Mouse (Mus musculus) liver, embryonic 12.5 days (tissue): ENCODE measurements around the gene Ccer2. TPM values are rescaled to one million over a fixed set of nuclear protein-coding genes. Genes with fewer than 3 reads are reported as not detected.

Source experiments
- ATAC-seq: fragments of 200-750 bp; cut with Nextera tagmentation; 2 replicates; pipeline ENCODE4 v1.8.0; 2017; ENCODE audit warnings: moderate number of reproducible peaks, mild to moderate bottlenecking, moderate library complexity
- H3K27ac ChIP-seq: fragments of 300-500 bp; sonication (generic); 2 replicates; pipeline ENCODE4 v1.5.1; 2016; ENCODE audit warnings: mild to moderate bottlenecking
- H3K27me3 ChIP-seq: fragments of 300-500 bp; sonication (generic); replicated peaks from 2 replicates; pipeline ENCODE4 v1.6.1; 2016; ENCODE audit warnings: mild to moderate bottlenecking, moderate library complexity
- H3K36me3 ChIP-seq: fragments of 300-500 bp; sonication (generic); 2 replicates; pipeline ENCODE4 v1.6.1; 2016; ENCODE audit warnings: mild to moderate bottlenecking, moderate library complexity
- H3K4me1 ChIP-seq: fragments of 300-500 bp; sonication (generic); 2 replicates; pipeline ENCODE4 v1.6.1; 2016
- H3K4me2 ChIP-seq: fragments of 300-500 bp; sonication (generic); 2 replicates; pipeline ENCODE4 v1.6.1; 2016; ENCODE audit warnings: mild to moderate bottlenecking, moderate library complexity
- H3K4me3 ChIP-seq: fragments of 300-500 bp; sonication (generic); 2 replicates; pipeline ENCODE4 v1.5.1; 2016; ENCODE audit warnings: mild to moderate bottlenecking, moderate library complexity
- H3K9ac ChIP-seq: fragments of 300-500 bp; sonication (generic); 2 replicates; pipeline ENCODE4 v1.6.1; 2016; ENCODE audit warnings: mild to moderate bottlenecking, moderate library complexity
- H3K9me3 ChIP-seq: fragments of 300-500 bp; sonication (generic); replicated peaks from 2 replicates; pipeline ENCODE4 v1.6.1; 2016; ENCODE audit warnings: mild to moderate bottlenecking, moderate library complexity
- WGBS: fragments of 180-500 bp; shearing (Covaris S2); methylation state at CpG from one replicate; pipeline ENCODE4 v1.1.7; 2016; ENCODE audit not compliant: insufficient replicate concordance; 5-methylcytosine and 5-hydroxymethylcytosine counted together
- polyA plus RNA-seq: library from polyadenylated mRNA; unstranded; fragments of >200 nt; fragmentation: Nextera tagmentation; extraction: Ambion mirVana; gene quantifications from 2 replicates; pipeline ENCODE4 v1.2.1, GENCODE M21; 2016

Gene Ccer2
- polyA plus RNA-seq, 1 experiment from 2014 or later, result not detected

- Histone ChIP-seq H3K4me1 (peaks cover 17% of the 10 kb centered on the region), H3K4me3 (no peak overlapping the region), H3K4me2 (peak overlapping the region; percentile 25; the same call in 1 of the 2 replicates), H3K27me3 (no peaks in the 10 kb centered on the region), H3K27ac (peak overlapping the region; percentile 54), H3K9ac (no peak overlapping the region), H3K9me3 (no peaks in the 10 kb centered on the region), H3K36me3 (peaks cover 24% of the 10 kb centered on the region)
- ATAC-seq, result peak; percentile 75
- WGBS, result 43% methylated on average over 6 of the region's 6 CpGs
Observed at GRCm38 (mm10) chr7:28780067-28780658, 24.2 kb downstream of the Ccer2 start.

- Histone ChIP-seq H3K4me3 (no peak overlapping the region), H3K4me2 (no peak overlapping the region), H3K9ac (no peak overlapping the region), H3K27me3 (no peaks in the 10 kb centered on the region), H3K27ac (peak overlapping the region; percentile 54; the same call in 1 of the 2 replicates), H3K4me1 (peaks cover 17% of the 10 kb centered on the region), H3K36me3 (peaks cover 31% of the 10 kb centered on the region), H3K9me3 (no peaks in the 10 kb centered on the region)
- ATAC-seq, result no peak
- 65% methylated on average over 7 of the region's 7 CpGs for WGBS
Observed at GRCm38 (mm10) chr7:28780857-28781256, 24.9 kb downstream of the Ccer2 start.

- 84% methylated on average over 8 of the region's 8 CpGs for WGBS
- no peak overlapping the region for H3K4me2 ChIP-seq
- no peaks in the 10 kb centered on the region for H3K9me3 ChIP-seq
- H3K4me3 ChIP-seq, result no peak overlapping the region
- no peak for ATAC-seq
- H3K9ac ChIP-seq, result no peak overlapping the region
- peaks cover 17% of the 10 kb centered on the region for H3K4me1 ChIP-seq
- peaks cover 35% of the 10 kb centered on the region for H3K36me3 ChIP-seq
- no peak overlapping the region for H3K27ac ChIP-seq
- H3K27me3 ChIP-seq, result no peaks in the 10 kb centered on the region
Observed at GRCm38 (mm10) chr7:28781261-28781663, 25.3 kb downstream of the Ccer2 start.

GRCm38 (mm10) chr7:28785161-28785560, 29.2 kb downstream of the Ccer2 start:
- Histone ChIP-seq H3K4me3 (no peak overlapping the region), H3K9ac (no peak overlapping the region), H3K27me3 (no peaks in the 10 kb centered on the region), H3K36me3 (peaks cover 36% of the 10 kb centered on the region), H3K27ac (no peak overlapping the region), H3K4me1 (peaks cover 27% of the 10 kb centered on the region), H3K4me2 (no peak overlapping the region), H3K9me3 (no peaks in the 10 kb centered on the region)
- ATAC-seq, result no peak
- WGBS, result 74% methylated on average over 5 of the region's 5 CpGs

GRCm38 (mm10) chr7:28787884-28788283, 31.9 kb downstream of the Ccer2 start:
- 90% methylated on average over 9 of the region's 9 CpGs for WGBS

GRCm38 (mm10) chr7:28788307-28789195, 32.6 kb downstream of the Ccer2 start, which contains the start of gene Rinl:
Gene Rinl (plus strand): TSS chr7:28788969.
- no peak for ATAC-seq
- peaks cover 27% of the 10 kb centered on the region for H3K36me3 ChIP-seq
- no peak within 1 kb of the TSS for H3K4me3 ChIP-seq
- no peaks in the 10 kb centered on the region for H3K9me3 ChIP-seq
- H3K4me1 ChIP-seq, result peaks cover 27% of the 10 kb centered on the region
- no peaks in the 10 kb centered on the region for H3K27me3 ChIP-seq
- H3K4me2 ChIP-seq, result no peak within 1 kb of the TSS
- no peak within 1 kb of the TSS for H3K27ac ChIP-seq
- 41% methylated on average over 5 of the region's 5 CpGs for WGBS
- H3K9ac ChIP-seq, result 0 out of 2 replicates have a peak within 1 kb of the TSS, but pooled peaks have one; percentile 1

More at GRCm38 (mm10) chr7:28787884-28788283, 31.9 kb downstream of the Ccer2 start:
- Histone ChIP-seq H3K4me3 (no peak overlapping the region), H3K4me1 (peaks cover 27% of the 10 kb centered on the region), H3K9me3 (no peaks in the 10 kb centered on the region), H3K9ac (no peak overlapping the region), H3K27me3 (no peaks in the 10 kb centered on the region), H3K36me3 (peaks cover 33% of the 10 kb centered on the region), H3K27ac (no peak overlapping the region), H3K4me2 (no peak overlapping the region)
- ATAC-seq, result no peak

DNA sequence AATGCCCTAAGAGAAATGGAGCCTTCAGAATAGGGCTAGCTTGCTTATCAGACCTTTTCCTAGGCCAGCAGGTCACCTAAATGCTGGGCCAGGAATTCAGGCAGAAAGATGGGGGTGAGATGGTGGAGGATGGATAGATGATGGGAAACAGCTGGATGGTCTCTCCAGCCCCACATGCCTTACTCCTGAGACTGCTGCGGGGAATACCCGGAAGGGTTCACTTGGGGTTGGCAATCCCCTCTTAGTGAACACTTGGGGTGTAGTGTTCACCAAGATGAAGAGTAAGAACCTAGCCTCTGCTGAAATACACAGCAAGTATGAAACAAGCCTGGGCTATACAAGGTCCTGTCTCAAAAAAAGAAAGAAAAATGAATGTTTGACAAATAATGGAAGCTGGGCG, 33.3 kb downstream of the Ccer2 start:
- Histone ChIP-seq H3K4me2 (no peak overlapping the region), H3K27me3 (no peaks in the 10 kb centered on the region), H3K4me3 (no peak overlapping the region), H3K9me3 (no peaks in the 10 kb centered on the region), H3K9ac (0 out of 2 replicates have a peak overlapping the region, but pooled peaks have one; percentile 1), H3K4me1 (peaks cover 27% of the 10 kb centered on the region), H3K27ac (no peak overlapping the region), H3K36me3 (peaks cover 22% of the 10 kb centered on the region; the same call in 1 of the 2 replicates)
- WGBS, result 74% methylated on average over 3 of the region's 3 CpGs
- ATAC-seq, result no peak

DNA sequence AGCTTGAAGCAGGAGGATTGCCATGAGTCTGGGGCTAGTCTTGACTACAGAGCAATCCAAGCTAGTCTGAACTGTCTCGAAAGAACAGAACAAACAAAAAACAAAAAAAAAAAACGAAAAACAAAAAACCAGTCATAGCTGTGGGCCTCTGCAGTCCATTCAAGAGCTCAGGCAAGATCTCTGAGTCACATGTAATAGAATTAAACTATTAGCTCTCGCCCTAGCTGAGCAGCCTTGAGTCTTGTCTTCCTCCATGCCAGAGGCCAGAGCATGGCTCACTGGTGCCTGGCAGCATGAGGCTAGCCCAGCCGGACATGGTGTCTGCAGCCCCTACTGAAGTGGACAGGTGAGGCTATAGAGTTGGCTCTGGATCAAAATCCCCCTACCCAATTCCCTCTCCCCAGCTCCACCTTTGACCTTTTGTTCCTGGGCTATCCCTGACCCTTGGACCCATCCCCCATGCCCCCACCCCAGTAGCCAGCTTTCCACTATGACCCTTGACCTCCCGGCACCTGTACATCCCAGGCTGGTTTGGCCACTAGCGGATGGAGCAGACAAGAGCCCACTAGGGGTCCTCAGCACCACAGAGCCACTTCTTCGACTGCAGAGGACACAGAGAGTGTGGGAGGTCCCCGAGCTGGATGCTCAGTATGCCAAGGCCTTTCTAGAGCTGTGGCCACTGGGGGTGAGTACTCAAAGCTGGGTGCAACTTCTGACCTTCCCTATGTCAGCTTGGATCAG, 34.3 kb downstream of the Ccer2 start:
- Histone ChIP-seq H3K9me3 (no peaks in the 10 kb centered on the region), H3K4me3 (no peak overlapping the region), H3K27me3 (no peaks in the 10 kb centered on the region; the same call in 1 of the 2 replicates), H3K9ac (no peak overlapping the region), H3K4me2 (no peak overlapping the region), H3K27ac (no peak overlapping the region), H3K36me3 (peaks cover 18% of the 10 kb centered on the region; the same call in 1 of the 2 replicates), H3K4me1 (peaks cover 28% of the 10 kb centered on the region)
- ATAC-seq, result 0 out of 2 replicates have a peak, but pooled peaks have one; percentile 27
- WGBS, result 56% methylated on average over 8 of the region's 8 CpGs

GRCm38 (mm10) chr7:28791706-28792105, 35.7 kb downstream of the Ccer2 start:
- Histone ChIP-seq H3K9ac (no peak overlapping the region), H3K27ac (no peak overlapping the region), H3K9me3 (no peaks in the 10 kb centered on the region), H3K4me2 (no peak overlapping the region), H3K4me1 (peaks cover 43% of the 10 kb centered on the region), H3K27me3 (no peaks in the 10 kb centered on the region; the same call in 1 of the 2 replicates), H3K4me3 (no peak overlapping the region), H3K36me3 (0 out of 2 replicates have a peak, but pooled peaks cover 7% of the 10 kb centered on the region)
- no peak for ATAC-seq

DNA sequence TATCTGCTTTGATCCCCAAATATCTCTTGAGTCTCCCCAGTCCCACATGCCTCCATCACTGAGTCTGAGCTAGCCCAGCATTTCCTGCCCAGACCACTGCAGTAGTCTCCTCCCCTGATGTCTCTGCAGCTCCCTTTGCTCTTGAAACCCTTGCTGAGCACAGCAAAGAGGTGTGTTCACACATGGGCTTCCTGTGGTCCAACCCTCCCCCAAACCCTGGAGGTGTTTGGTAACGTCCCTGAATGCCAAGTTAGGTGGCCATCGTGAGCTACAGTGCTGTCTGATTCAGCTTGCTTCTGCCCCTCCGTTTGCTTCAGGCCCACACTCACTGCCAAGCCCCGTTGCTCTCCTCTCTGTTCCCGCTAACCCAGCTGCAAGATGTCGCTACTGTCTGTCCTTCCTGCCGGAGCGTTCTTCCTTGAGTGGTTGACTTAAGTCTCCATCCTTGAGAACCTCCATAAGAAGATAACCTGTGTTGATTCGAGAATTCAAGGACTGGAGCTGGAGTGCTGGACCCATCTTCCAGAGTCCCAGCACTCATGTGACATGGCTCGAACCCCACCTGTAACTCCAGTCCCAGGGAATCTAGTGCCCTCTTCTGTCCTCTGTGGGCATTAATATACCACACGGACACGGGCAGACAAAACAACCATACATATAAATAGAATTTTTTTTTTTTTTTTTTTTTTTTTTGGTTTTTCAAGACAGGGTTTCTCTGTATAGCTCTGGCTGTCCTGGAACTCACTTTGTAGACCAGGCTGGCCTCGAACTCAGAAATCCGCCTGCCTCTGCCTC, 36.6 kb downstream of the Ccer2 start:
- Histone ChIP-seq H3K27me3 (no peaks in the 10 kb centered on the region; the same call in 1 of the 2 replicates), H3K9me3 (no peaks in the 10 kb centered on the region), H3K27ac (no peak overlapping the region), H3K36me3 (peaks cover 8% of the 10 kb centered on the region; the same call in 1 of the 2 replicates), H3K4me2 (no peak overlapping the region), H3K4me1 (peaks cover 52% of the 10 kb centered on the region), H3K4me3 (no peak overlapping the region), H3K9ac (no peak overlapping the region)
- 67% methylated on average over 14 of the region's 14 CpGs for WGBS
- no peak for ATAC-seq

GRCm38 (mm10) chr7:28793834-28794233, 37.9 kb downstream of the Ccer2 start:
- Histone ChIP-seq H3K4me3 (no peak overlapping the region), H3K9me3 (no peaks in the 10 kb centered on the region), H3K4me2 (no peak overlapping the region), H3K27ac (no peak overlapping the region), H3K27me3 (no peaks in the 10 kb centered on the region; the same call in 1 of the 2 replicates), H3K36me3 (peaks cover 11% of the 10 kb centered on the region; the same call in 1 of the 2 replicates), H3K9ac (no peak overlapping the region), H3K4me1 (peaks cover 45% of the 10 kb centered on the region)
- no peak for ATAC-seq
- 11% methylated on average over 2 of the region's 2 CpGs for WGBS
